In the genomic region with DNA sequence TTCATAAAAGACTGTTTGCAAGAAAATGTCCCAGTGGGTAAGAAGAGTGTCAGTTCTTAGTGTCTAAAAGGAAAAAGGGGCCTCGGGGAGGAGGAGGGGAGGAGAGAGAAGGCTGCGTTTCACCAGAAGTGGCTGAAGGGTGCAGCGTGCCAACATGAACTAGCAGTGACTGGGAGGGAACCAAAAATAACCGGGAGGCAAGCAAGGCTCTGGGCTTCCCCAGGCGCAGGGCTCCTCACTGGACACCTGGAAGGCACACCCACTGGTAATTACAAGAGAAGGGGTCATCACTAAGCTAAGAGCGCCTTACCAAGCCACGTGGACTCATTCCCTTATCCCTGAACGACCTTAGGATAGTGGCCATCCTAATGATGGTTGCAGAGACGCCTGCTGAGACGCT, we compare ENCODE assay signal across 18 mouse cellular contexts.
"Had no signal": no experiment of that assay in that cellular context is flagged by ENCODE, and none has a peak within 500 bp of the region (broad histone marks: within the 10 kb centered on the region; RNA-seq: fewer than 3 reads in every experiment).

No protein-coding gene starts in this region.

- H3K27me3 ChIP-seq: midbrain, embryonic 12.5 days; neural tube, embryonic 13.5 days; neural tube, embryonic 15.5 days had no signal

- H3K4me2 ChIP-seq: lung, embryonic 14.5 days; midbrain, embryonic 12.5 days; neural tube, embryonic 13.5 days; neural tube, embryonic 15.5 days had no signal

- H3K4me3 ChIP-seq: midbrain, embryonic 10.5 days; midbrain, embryonic 12.5 days; myocyte; neural tube, embryonic 13.5 days; neural tube, embryonic 15.5 days had no signal

- H3K9me3 ChIP-seq: midbrain, embryonic 10.5 days; midbrain, embryonic 12.5 days; neural tube, embryonic 13.5 days; neural tube, embryonic 15.5 days had no signal

- H3K4me1 ChIP-seq: midbrain, embryonic 10.5 days; midbrain, embryonic 12.5 days; neural tube, embryonic 13.5 days had no signal

- H3K9ac ChIP-seq: lung, embryonic 14.5 days; midbrain, embryonic 12.5 days; neural tube, embryonic 13.5 days; neural tube, embryonic 15.5 days had no signal

- H3K27ac ChIP-seq: midbrain, embryonic 10.5 days; midbrain, embryonic 12.5 days; neural tube, embryonic 13.5 days; neural tube, embryonic 15.5 days had no signal

- DNase-seq: lung, adult 18-20 months; lung, embryonic 14.5 days; lung, postnatal 10 days; lung, postnatal 4 days; midbrain, embryonic 14.5 days; retina, postnatal 1 day; right cerebral cortex, adult 18-20 months; right cerebral cortex, postnatal 25 days; right cerebral cortex, postnatal 4 days; spleen, adult 18-20 months; thymus, adult 18-20 months; thymus, postnatal 14 days; thymus, postnatal 36 days had no signal
